Mouse (Mus musculus) myocyte (in vitro differentiated cells): ENCODE results near the gene Actr3. TPM values are rescaled to one million over a fixed set of nuclear protein-coding genes. Genes with fewer than 3 reads are reported as not detected.

Experiments
- H3K27me3 ChIP-seq: one replicate; pipeline ENCODE4 v1.6.1; 2011; ENCODE audit not compliant: control insufficient read depth, insufficient read depth, insufficient read length
- H3K36me3 ChIP-seq: one replicate; pipeline ENCODE4 v1.6.1; 2011; ENCODE audit not compliant: control insufficient read depth, insufficient read depth
- H3K4me2 ChIP-seq: one replicate; pipeline ENCODE4 v1.6.1; 2011; ENCODE audit warnings: low read depth, control low read depth
- H3K4me3 ChIP-seq: one replicate; pipeline ENCODE4 v1.5.1; 2011; ENCODE audit warnings: mild to moderate bottlenecking, control low read depth, moderate library complexity
- H3K79me2 ChIP-seq: one replicate; pipeline ENCODE4 v1.6.1; 2011; ENCODE audit not compliant: control insufficient read depth, insufficient read depth
- H3ac ChIP-seq: one replicate; pipeline ENCODE4 v1.6.1; 2011; ENCODE audit not compliant: control insufficient read depth, insufficient read length
- CEBPB ChIP-seq: IDR thresholded peaks from 2 replicates; pipeline ENCODE4 v1.6.1; 2011; ENCODE audit warnings: mild to moderate bottlenecking, moderate library complexity; ENCODE audit not compliant: poor library complexity, insufficient read depth, severe bottlenecking
- E2F4 ChIP-seq: IDR thresholded peaks from one replicate; pipeline ENCODE4 v1.6.1; 2011; ENCODE audit warnings: mild to moderate bottlenecking, control low read depth, moderate library complexity; ENCODE audit not compliant: insufficient read depth
- MAX ChIP-seq: IDR thresholded peaks from one replicate; pipeline ENCODE4 v1.6.1; 2011; ENCODE audit warnings: low read depth, mild to moderate bottlenecking, control low read depth
- MYOD1 ChIP-seq, 3 experiments: IDR thresholded peaks; one replicate each; pipeline ENCODE4 v1.6.1; 2011; ENCODE audit warnings: control low read depth in 2 of 3, low read depth in 2 of 3, mild to moderate bottlenecking in 2 of 3, moderate library complexity in 1 of 3; ENCODE audit not compliant: insufficient read length in 2 of 3, control insufficient read depth in 1 of 3
- MYOG ChIP-seq, 3 experiments: IDR thresholded peaks; one replicate each; pipeline ENCODE4 v1.6.1; 2011; ENCODE audit warnings: control low read depth in 2 of 3, low read depth in 2 of 3, mild to moderate bottlenecking in 2 of 3; ENCODE audit not compliant: insufficient read length in 2 of 3, control insufficient read depth in 1 of 3, insufficient read depth in 1 of 3
- POLR2A ChIP-seq: IDR thresholded peaks from one replicate; pipeline ENCODE4 v1.6.1; 2011; ENCODE audit warnings: low read depth, mild to moderate bottlenecking, control low read depth, moderate library complexity; ENCODE audit not compliant: insufficient read length
- POLR2AphosphoS2 ChIP-seq: IDR thresholded peaks from one replicate; pipeline ENCODE4 v1.6.1; 2011; ENCODE audit warnings: low read depth, control low read depth; ENCODE audit not compliant: insufficient read length
- REST ChIP-seq: IDR thresholded peaks from one replicate; pipeline ENCODE4 v1.6.1; 2011; ENCODE audit warnings: mild to moderate bottlenecking, control low read depth, moderate library complexity; ENCODE audit not compliant: insufficient read depth, insufficient read length
- SRF ChIP-seq: IDR thresholded peaks from one replicate; pipeline ENCODE4 v1.6.1; 2011; ENCODE audit warnings: low read depth; ENCODE audit not compliant: control insufficient read depth, insufficient read length
- TCF12 ChIP-seq: IDR thresholded peaks from one replicate; pipeline ENCODE4 v1.6.1; 2011; ENCODE audit warnings: mild to moderate bottlenecking, control low read depth; ENCODE audit not compliant: poor library complexity, insufficient read depth, severe bottlenecking
- TCF3 ChIP-seq: IDR thresholded peaks from one replicate; pipeline ENCODE4 v1.6.1; 2011; ENCODE audit warnings: low read depth, control low read depth; ENCODE audit not compliant: insufficient read length
- USF1 ChIP-seq: IDR thresholded peaks from one replicate; pipeline ENCODE4 v1.6.1; 2011; ENCODE audit warnings: low read depth, mild to moderate bottlenecking, control low read depth, moderate library complexity
- polyA plus RNA-seq: library from polyadenylated mRNA; unstranded; fragments of >200 nt; fragmentation: generic; extraction: Trizol; gene quantifications from one replicate; pipeline ENCODE4 v1.2.1, GENCODE M21; 2012; ENCODE audit warnings: missing spikeins

Gene Actr3
- polyA plus RNA-seq, 1 experiment: 131 TPM

GRCm38 (mm10) chr1:125458531-125458930, 23.0 kb upstream of the Actr3 start:
- Histone ChIP-seq H3K36me3 (no peaks in the 10 kb centered on the region), H3K4me3 (no peak overlapping the region), H3K79me2 (no peaks in the 10 kb centered on the region), H3K4me2 (peak overlapping the region; percentile 15), H3K27me3 (no peaks in the 10 kb centered on the region), H3ac (no peak overlapping the region)
- no peak for TF ChIP-seq POLR2A
- no peak for TF ChIP-seq MYOG (IDR thresholded peaks at IDR 0.05; ENCODE audit: control insufficient read depth in 1 of 3, insufficient read depth in 1 of 3, insufficient read length in 2 of 3, low read depth in 2 of 3)
- no peak for TF ChIP-seq MAX
- no peak for TF ChIP-seq USF1
- TF ChIP-seq TCF12: no peak
- no peak for TF ChIP-seq CEBPB
- TF ChIP-seq POLR2AphosphoS2: no peak
- no peak for TF ChIP-seq MYOD1 (IDR thresholded peaks at IDR 0.05; ENCODE audit: control insufficient read depth in 1 of 3, insufficient read length in 2 of 3, low read depth in 2 of 3)
- no peak for TF ChIP-seq E2F4
- TF ChIP-seq REST: no peak
- TF ChIP-seq TCF3: no peak
- no peak for TF ChIP-seq SRF

- Histone ChIP-seq H3K36me3 (no peaks in the 10 kb centered on the region), H3K79me2 (no peaks in the 10 kb centered on the region), H3K27me3 (no peaks in the 10 kb centered on the region), H3K4me2 (no peak overlapping the region), H3ac (no peak overlapping the region), H3K4me3 (no peak overlapping the region)
- TF ChIP-seq POLR2AphosphoS2: no peak
- TF ChIP-seq SRF: no peak
Observed at GRCm38 (mm10) chr1:125455128-125455527, 19.6 kb upstream of the Actr3 start.

GRCm38 (mm10) chr1:125450282-125451000, 14.9 kb upstream of the Actr3 start:
- Histone ChIP-seq H3K4me2 (peak overlapping the region; percentile 32), H3K4me3 (no peak overlapping the region), H3K79me2 (no peaks in the 10 kb centered on the region), H3K27me3 (no peaks in the 10 kb centered on the region), H3K36me3 (no peaks in the 10 kb centered on the region), H3ac (no peak overlapping the region)
- TF ChIP-seq E2F4 (no peak), USF1 (no peak), POLR2A (no peak), CEBPB (no peak), TCF12 (no peak), SRF (no peak), MYOD1 (IDR thresholded peaks at IDR 0.05; ENCODE audit: control insufficient read depth in 1 of 3, insufficient read length in 2 of 3, low read depth in 2 of 3) (no peak), REST (no peak), MAX (no peak), POLR2AphosphoS2 (no peak), TCF3 (no peak), MYOG (IDR thresholded peaks at IDR 0.05; ENCODE audit: control insufficient read depth in 1 of 3, insufficient read depth in 1 of 3, insufficient read length in 2 of 3, low read depth in 2 of 3) (no peak)

GRCm38 (mm10) chr1:125447926-125448325, 12.4 kb upstream of the Actr3 start:
- no peaks in the 10 kb centered on the region for H3K79me2 ChIP-seq
- no peaks in the 10 kb centered on the region for H3K36me3 ChIP-seq

GRCm38 (mm10) chr1:125441679-125442078, 6.2 kb upstream of the Actr3 start:
- H3K79me2 ChIP-seq: no peaks in the 10 kb centered on the region
- no peak overlapping the region for H3K4me3 ChIP-seq
- TF ChIP-seq POLR2A: no peak
- no peak for TF ChIP-seq TCF12
- TF ChIP-seq MYOG (IDR thresholded peaks at IDR 0.05; ENCODE audit: control insufficient read depth in 1 of 3, insufficient read depth in 1 of 3, insufficient read length in 2 of 3, low read depth in 2 of 3): no peak
- TF ChIP-seq USF1: no peak
- TF ChIP-seq TCF3: no peak
- no peak for TF ChIP-seq MYOD1 (IDR thresholded peaks at IDR 0.05; ENCODE audit: control insufficient read depth in 1 of 3, insufficient read length in 2 of 3, low read depth in 2 of 3)
- no peak for TF ChIP-seq SRF
- TF ChIP-seq E2F4: no peak
- no peak for TF ChIP-seq REST
- no peak for TF ChIP-seq POLR2AphosphoS2
- no peak for TF ChIP-seq CEBPB
- no peak for TF ChIP-seq MAX

More at GRCm38 (mm10) chr1:125447926-125448325, 12.4 kb upstream of the Actr3 start:
- Histone ChIP-seq H3K4me2 (no peak overlapping the region), H3K27me3 (no peaks in the 10 kb centered on the region), H3K4me3 (no peak overlapping the region), H3ac (no peak overlapping the region)
- TF ChIP-seq E2F4 (no peak), MAX (no peak), POLR2AphosphoS2 (no peak), POLR2A (no peak), REST (no peak), SRF (no peak), MYOG (IDR thresholded peaks at IDR 0.05; ENCODE audit: control insufficient read depth in 1 of 3, insufficient read depth in 1 of 3, insufficient read length in 2 of 3, low read depth in 2 of 3) (no peak), MYOD1 (IDR thresholded peaks at IDR 0.05; ENCODE audit: control insufficient read depth in 1 of 3, insufficient read length in 2 of 3, low read depth in 2 of 3) (no peak), USF1 (no peak), TCF12 (no peak), TCF3 (no peak), CEBPB (no peak)

More at GRCm38 (mm10) chr1:125441679-125442078, 6.2 kb upstream of the Actr3 start:
- no peaks in the 10 kb centered on the region for H3K27me3 ChIP-seq
- no peaks in the 10 kb centered on the region for H3K36me3 ChIP-seq
- H3K4me2 ChIP-seq: no peak overlapping the region
- no peak overlapping the region for H3ac ChIP-seq
